Mouse (Mus musculus): ENCODE results near the gene Kras.

- no peak for TF ChIP-seq CTCF (IDR thresholded peaks at IDR 0.05; ENCODE audit: extremely low read depth, insufficient read depth, low read length)
- no peak for TF ChIP-seq POLR2A (IDR thresholded peaks at IDR 0.05; ENCODE audit: extremely low read depth, insufficient read depth, low read length)
These were observed 7.5 kb downstream of the Kras start for GRCm38 (mm10) chr6:145242521-145242920.
